Mouse (Mus musculus): ENCODE measurements around the gene Abr. TPM values are rescaled to one million over a fixed set of nuclear protein-coding genes. Genes with fewer than 3 reads are reported as not detected.

Abr gene
- polyA plus RNA-seq, 1 experiment = 158 TPM

DNA sequence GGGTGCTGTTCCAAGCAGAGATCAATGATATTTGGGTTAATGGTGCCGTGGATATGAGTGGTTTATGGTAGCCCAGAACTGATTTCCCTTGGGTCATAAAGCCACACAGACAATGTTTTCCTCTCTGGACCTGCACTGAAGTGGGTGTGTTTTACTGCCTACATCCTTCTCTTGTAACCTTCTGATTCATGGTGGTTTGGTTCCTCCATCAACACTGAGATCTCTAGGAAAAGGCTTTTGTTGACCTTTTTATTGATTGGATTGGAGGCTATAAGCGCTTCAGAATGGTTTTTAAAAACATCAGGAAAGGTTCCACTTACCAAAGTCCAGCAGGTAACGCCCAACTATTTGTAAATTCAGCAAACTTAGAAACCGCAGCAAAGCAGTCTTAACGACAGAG lies 23.4 kb downstream of the Abr start:
- Histone ChIP-seq H3K4me1 (ENCODE audit: control insufficient read depth, insufficient read depth, low read length) (peaks cover 46% of the 10 kb centered on the region), H3K4me3 (ENCODE audit: insufficient read depth, low read length) (no peak overlapping the region), H3K27ac (ENCODE audit: insufficient read depth, low read depth, low read length) (no peak overlapping the region)
- no peak for TF ChIP-seq CTCF (IDR thresholded peaks at IDR 0.05; ENCODE audit: low read depth, low read length)
- TF ChIP-seq POLR2A (IDR thresholded peaks at IDR 0.05; ENCODE audit: borderline replicate concordance, low read depth, low read length) = no peak

- no peak for TF ChIP-seq CTCF (IDR thresholded peaks at IDR 0.05; ENCODE audit: low read depth, low read length)
- TF ChIP-seq POLR2A (IDR thresholded peaks at IDR 0.05; ENCODE audit: borderline replicate concordance, low read depth, low read length) = no peak
- peaks cover 62% of the 10 kb centered on the region for H3K4me1 ChIP-seq (ENCODE audit: control insufficient read depth, insufficient read depth, low read length)
- peak overlapping the region; percentile 9 for H3K27ac ChIP-seq (ENCODE audit: insufficient read depth, low read depth, low read length)
- no peak overlapping the region for H3K4me3 ChIP-seq (ENCODE audit: insufficient read depth, low read length)
Measured at GRCm38 (mm10) chr11:76593620-76594326, 28.3 kb downstream of the Abr start.

DNA sequence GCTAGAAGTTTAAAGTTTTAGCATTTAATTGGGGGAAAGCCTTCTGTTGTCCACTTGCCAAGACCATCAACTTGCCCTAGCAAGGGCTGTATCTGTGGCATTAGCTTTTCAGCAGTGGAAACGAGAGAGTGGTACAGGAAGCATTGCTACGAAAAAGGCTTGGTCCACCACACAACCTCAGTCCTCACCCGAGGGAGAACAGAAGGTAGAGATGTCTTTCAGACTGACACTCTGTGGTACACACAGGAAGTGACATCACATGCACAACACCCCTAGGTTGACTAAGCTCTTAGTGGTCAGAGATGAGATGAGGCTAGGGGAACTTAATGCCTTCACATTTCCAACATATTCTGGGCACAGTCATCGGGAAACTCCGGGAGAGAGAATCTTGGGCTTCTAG lies 32.4 kb downstream of the Abr start:
- Histone ChIP-seq H3K27ac (ENCODE audit: insufficient read depth, low read depth, low read length) (peak overlapping the region; percentile 99), H3K4me1 (ENCODE audit: control insufficient read depth, insufficient read depth, low read length) (peaks cover 70% of the 10 kb centered on the region), H3K4me3 (ENCODE audit: insufficient read depth, low read length) (no peak overlapping the region)
- TF ChIP-seq CTCF (IDR thresholded peaks at IDR 0.05; ENCODE audit: low read depth, low read length) (no peak), POLR2A (IDR thresholded peaks at IDR 0.05; ENCODE audit: borderline replicate concordance, low read depth, low read length) (no peak)

GRCm38 (mm10) chr11:76588632-76589485 lies 33.3 kb downstream of the Abr start:
- no peak overlapping the region for H3K4me3 ChIP-seq (ENCODE audit: insufficient read depth, low read length)
- TF ChIP-seq CTCF (IDR thresholded peaks at IDR 0.05; ENCODE audit: low read depth, low read length) = no peak
- TF ChIP-seq POLR2A (IDR thresholded peaks at IDR 0.05; ENCODE audit: borderline replicate concordance, low read depth, low read length) = no peak
- H3K27ac ChIP-seq (ENCODE audit: insufficient read depth, low read depth, low read length) = peak overlapping the region; percentile 99
- H3K4me1 ChIP-seq (ENCODE audit: control insufficient read depth, insufficient read depth, low read length) = peaks cover 64% of the 10 kb centered on the region

DNA sequence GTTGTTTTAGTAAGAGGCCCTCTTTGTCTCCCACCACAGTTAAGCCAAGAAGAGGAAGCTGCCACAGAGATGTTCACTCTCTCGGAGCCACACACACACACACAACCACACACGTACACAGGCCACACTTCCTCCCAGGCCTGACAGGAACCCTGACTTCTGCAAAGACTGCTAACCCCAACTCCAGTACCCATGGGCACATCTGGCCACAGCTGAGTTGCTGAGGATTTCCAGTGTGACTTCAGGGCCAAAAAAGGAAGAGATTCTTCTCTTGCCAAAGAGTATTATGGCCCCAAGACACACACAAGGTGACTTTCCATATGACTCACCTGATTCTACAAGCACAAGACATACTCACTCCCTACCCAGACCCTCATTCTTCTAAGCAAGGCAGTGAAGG lies 34.1 kb downstream of the Abr start:
- peak overlapping the region; percentile 14; the same call in 1 of the 2 replicates for H3K4me3 ChIP-seq (ENCODE audit: insufficient read depth, low read length)
- peak overlapping the region; percentile 99 for H3K27ac ChIP-seq (ENCODE audit: insufficient read depth, low read depth, low read length)
- peaks cover 63% of the 10 kb centered on the region for H3K4me1 ChIP-seq (ENCODE audit: control insufficient read depth, insufficient read depth, low read length)
- TF ChIP-seq CTCF (IDR thresholded peaks at IDR 0.05; ENCODE audit: low read depth, low read length) = no peak
- TF ChIP-seq POLR2A (IDR thresholded peaks at IDR 0.05; ENCODE audit: borderline replicate concordance, low read depth, low read length) = no peak

- TF ChIP-seq POLR2A (IDR thresholded peaks at IDR 0.05; ENCODE audit: borderline replicate concordance, low read depth, low read length) (no peak), CTCF (IDR thresholded peaks at IDR 0.05; ENCODE audit: low read depth, low read length) (no peak)
- H3K27ac ChIP-seq (ENCODE audit: insufficient read depth, low read depth, low read length) = peak overlapping the region; percentile 100
- H3K4me1 ChIP-seq (ENCODE audit: control insufficient read depth, insufficient read depth, low read length) = peaks cover 62% of the 10 kb centered on the region
- peak overlapping the region; percentile 26; the same call in 1 of the 2 replicates for H3K4me3 ChIP-seq (ENCODE audit: insufficient read depth, low read length)
Measured at GRCm38 (mm10) chr11:76587333-76587732, 34.8 kb downstream of the Abr start.

- peak overlapping the region; percentile 100 for H3K27ac ChIP-seq (ENCODE audit: insufficient read depth, low read depth, low read length)
- H3K4me1 ChIP-seq (ENCODE audit: control insufficient read depth, insufficient read depth, low read length) = peaks cover 64% of the 10 kb centered on the region
- no peak overlapping the region for H3K4me3 ChIP-seq (ENCODE audit: insufficient read depth, low read length)
- TF ChIP-seq CTCF (IDR thresholded peaks at IDR 0.05; ENCODE audit: low read depth, low read length) = no peak
- no peak for TF ChIP-seq POLR2A (IDR thresholded peaks at IDR 0.05; ENCODE audit: borderline replicate concordance, low read depth, low read length)
Measured at GRCm38 (mm10) chr11:76586119-76586518, 36.0 kb downstream of the Abr start.

GRCm38 (mm10) chr11:76577588-76578257 lies 44.4 kb downstream of the Abr start:
- H3K4me3 ChIP-seq (ENCODE audit: insufficient read depth, low read length) = peak overlapping the region; percentile 34; the same call in 1 of the 2 replicates
- H3K27ac ChIP-seq (ENCODE audit: insufficient read depth, low read depth, low read length) = peak overlapping the region; percentile 66
- TF ChIP-seq CTCF (IDR thresholded peaks at IDR 0.05; ENCODE audit: low read depth, low read length) (peak; percentile 78), POLR2A (IDR thresholded peaks at IDR 0.05; ENCODE audit: borderline replicate concordance, low read depth, low read length) (no peak)
- H3K4me1 ChIP-seq (ENCODE audit: control insufficient read depth, insufficient read depth, low read length) = peaks cover 56% of the 10 kb centered on the region

DNA sequence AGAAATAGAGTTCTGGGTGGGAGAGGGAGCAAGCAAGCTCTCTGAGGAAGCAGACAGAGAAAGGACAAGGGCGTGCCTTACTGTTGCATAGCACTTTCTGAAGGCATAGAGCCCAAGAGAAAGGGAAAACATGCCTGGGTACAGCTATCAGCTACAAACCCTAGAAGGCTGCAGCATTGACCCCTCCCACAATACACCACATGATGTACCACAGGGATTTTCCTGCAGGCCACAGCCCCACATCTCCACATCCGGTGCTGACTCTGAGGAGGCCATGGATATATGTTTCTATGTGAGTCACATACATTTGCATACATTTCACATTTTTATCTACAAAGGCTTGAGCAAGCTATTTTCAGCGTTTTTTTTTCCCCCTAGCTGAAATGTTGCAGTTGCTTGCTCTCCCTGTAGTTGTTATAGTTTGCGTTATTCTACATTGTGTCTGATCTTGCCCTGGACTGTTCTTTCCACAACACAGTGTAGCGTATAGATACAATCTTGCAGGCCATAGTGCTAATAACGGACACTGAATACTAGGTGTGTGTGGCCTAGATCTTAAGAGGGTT lies 49.2 kb downstream of the Abr start:
- TF ChIP-seq CTCF (IDR thresholded peaks at IDR 0.05; ENCODE audit: low read depth, low read length) (no peak), POLR2A (IDR thresholded peaks at IDR 0.05; ENCODE audit: borderline replicate concordance, low read depth, low read length) (no peak)
- peaks cover 74% of the 10 kb centered on the region for H3K4me1 ChIP-seq (ENCODE audit: control insufficient read depth, insufficient read depth, low read length)
- H3K27ac ChIP-seq (ENCODE audit: insufficient read depth, low read depth, low read length) = peak overlapping the region; percentile 98
- peak overlapping the region; percentile 23; the same call in 1 of the 2 replicates for H3K4me3 ChIP-seq (ENCODE audit: insufficient read depth, low read length)

All from bone marrow macrophage, adult 2 months (primary cell).